Mouse (Mus musculus): ENCODE measurements around the gene Esx1. TPM values are rescaled to one million over a fixed set of nuclear protein-coding genes. Genes with fewer than 3 reads are reported as not detected.

Gene Esx1
- not detected in 2 replicates for polyA plus RNA-seq (2014; fragmentation: Nextera tagmentation; extraction: Ambion mirVana)

GRCm38 (mm10) chrX:137121718-137122117 lies at the start of gene Esx1:
TSS of gene Esx1 (minus strand) at chrX:137122083.
- H3K4me3 ChIP-seq (ENCODE audit: low read length): peak within 1 kb of the TSS; percentile 12; the same call in 1 of the 2 replicates
- H3K36me3 ChIP-seq (ENCODE audit: control insufficient read depth, insufficient read depth, low read length): no peaks in the 10 kb centered on the region
- no peak within 1 kb of the TSS for H3K27ac ChIP-seq (ENCODE audit: low read depth, low read length)
- peaks cover 72% of the 10 kb centered on the region for H3K27me3 ChIP-seq (ENCODE audit: control insufficient read depth, insufficient read depth, low read length)
- no peaks in the 10 kb centered on the region for H3K4me1 ChIP-seq (ENCODE audit: control insufficient read depth, insufficient read depth, low read length)
- WGBS: 28% methylated on average over 21 of the region's 21 CpGs
- no peaks in the 10 kb centered on the region for H3K9me3 ChIP-seq (ENCODE audit: control insufficient read depth, low read length)
- H3K9ac ChIP-seq (ENCODE audit: low read depth, low read length): no peak within 1 kb of the TSS
- no peak for ATAC-seq (ENCODE audit: low FRiP score, low TSS enrichment)
- no peak within 1 kb of the TSS for H3K4me2 ChIP-seq (replicated peaks; ENCODE audit: low read depth, low read length)

DNA sequence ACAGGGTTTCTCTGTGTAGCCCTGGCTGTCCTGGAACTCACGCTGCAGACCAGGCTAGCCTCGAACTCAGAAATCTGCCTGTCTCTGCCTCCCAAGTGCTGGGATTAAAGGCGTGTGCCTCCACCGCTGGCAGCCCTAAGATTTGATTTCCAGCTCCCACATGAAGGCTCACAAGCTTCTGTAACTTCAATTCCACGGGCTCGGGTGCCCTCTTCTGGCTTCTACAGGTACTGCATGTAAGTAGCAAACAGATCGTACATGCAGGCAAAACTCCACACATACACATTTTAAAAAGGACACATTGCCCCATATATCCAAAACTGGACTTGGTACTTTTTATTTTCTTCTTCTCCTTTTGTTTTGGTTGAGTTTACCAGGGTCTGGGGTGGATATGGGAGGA lies 48.1 kb upstream of the Esx1 start:
- H3K4me3 ChIP-seq (ENCODE audit: low read length): no peak overlapping the region
- no peak overlapping the region for H3K4me2 ChIP-seq (replicated peaks; ENCODE audit: low read depth, low read length)
- H3K9ac ChIP-seq (ENCODE audit: low read depth, low read length): no peak overlapping the region
- no peak for ATAC-seq (ENCODE audit: low FRiP score, low TSS enrichment)
- 53% methylated on average over 7 of the region's 7 CpGs for WGBS
- no peaks in the 10 kb centered on the region for H3K4me1 ChIP-seq (ENCODE audit: control insufficient read depth, insufficient read depth, low read length)
- H3K9me3 ChIP-seq (ENCODE audit: control insufficient read depth, low read length): no peaks in the 10 kb centered on the region
- H3K27me3 ChIP-seq (ENCODE audit: control insufficient read depth, insufficient read depth, low read length): no peaks in the 10 kb centered on the region
- H3K36me3 ChIP-seq (ENCODE audit: control insufficient read depth, insufficient read depth, low read length): no peaks in the 10 kb centered on the region
- H3K27ac ChIP-seq (ENCODE audit: low read depth, low read length): no peak overlapping the region

GRCm38 (mm10) chrX:137167658-137168057 lies 45.8 kb upstream of the Esx1 start:
- Histone ChIP-seq H3K36me3 (ENCODE audit: control insufficient read depth, insufficient read depth, low read length) (no peaks in the 10 kb centered on the region), H3K9me3 (ENCODE audit: control insufficient read depth, low read length) (no peaks in the 10 kb centered on the region), H3K4me3 (ENCODE audit: low read length) (no peak overlapping the region), H3K27me3 (ENCODE audit: control insufficient read depth, insufficient read depth, low read length) (no peaks in the 10 kb centered on the region; the same call in 1 of the 2 replicates), H3K4me1 (ENCODE audit: control insufficient read depth, insufficient read depth, low read length) (no peaks in the 10 kb centered on the region), H3K9ac (ENCODE audit: low read depth, low read length) (no peak overlapping the region), H3K4me2 (replicated peaks; ENCODE audit: low read depth, low read length) (no peak overlapping the region), H3K27ac (ENCODE audit: low read depth, low read length) (no peak overlapping the region)
- 79% methylated on average over 7 of the region's 7 CpGs for WGBS
- no peak for ATAC-seq (ENCODE audit: low FRiP score, low TSS enrichment)

GRCm38 (mm10) chrX:137165621-137166020 lies 43.7 kb upstream of the Esx1 start:
- WGBS: 89% methylated on average over 3 of the region's 3 CpGs
- no peak overlapping the region for H3K4me3 ChIP-seq (ENCODE audit: low read length)
- no peak for ATAC-seq (ENCODE audit: low FRiP score, low TSS enrichment)
- no peaks in the 10 kb centered on the region for H3K36me3 ChIP-seq (ENCODE audit: control insufficient read depth, insufficient read depth, low read length)
- no peaks in the 10 kb centered on the region for H3K4me1 ChIP-seq (ENCODE audit: control insufficient read depth, insufficient read depth, low read length)
- H3K27me3 ChIP-seq (ENCODE audit: control insufficient read depth, insufficient read depth, low read length): no peaks in the 10 kb centered on the region; the same call in 1 of the 2 replicates
- no peak overlapping the region for H3K9ac ChIP-seq (ENCODE audit: low read depth, low read length)
- no peak overlapping the region for H3K27ac ChIP-seq (ENCODE audit: low read depth, low read length)
- no peak overlapping the region for H3K4me2 ChIP-seq (replicated peaks; ENCODE audit: low read depth, low read length)
- no peaks in the 10 kb centered on the region for H3K9me3 ChIP-seq (ENCODE audit: control insufficient read depth, low read length)

DNA sequence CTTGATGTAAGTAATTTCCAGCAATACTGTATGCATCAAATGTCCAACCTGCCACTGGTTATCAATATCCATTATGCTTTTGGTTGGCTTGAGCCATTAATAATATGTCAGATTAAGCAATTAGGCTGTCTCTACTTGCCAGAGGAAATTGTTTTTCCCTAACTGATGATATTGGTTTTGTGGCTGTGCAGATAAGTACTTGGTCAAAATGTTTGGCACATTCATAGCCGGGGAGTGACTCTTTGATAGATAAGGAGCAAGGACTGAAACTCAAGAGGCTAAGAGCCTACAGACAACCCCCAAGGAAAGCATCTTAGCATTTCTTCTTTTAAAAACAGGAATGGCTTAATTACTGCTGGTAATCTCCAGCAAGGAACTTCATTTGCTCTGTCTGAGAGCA lies 40.8 kb upstream of the Esx1 start:
- Histone ChIP-seq H3K27ac (ENCODE audit: low read depth, low read length) (no peak overlapping the region), H3K27me3 (ENCODE audit: control insufficient read depth, insufficient read depth, low read length) (no peaks in the 10 kb centered on the region; the same call in 1 of the 2 replicates), H3K9me3 (ENCODE audit: control insufficient read depth, low read length) (no peaks in the 10 kb centered on the region), H3K9ac (ENCODE audit: low read depth, low read length) (no peak overlapping the region), H3K36me3 (ENCODE audit: control insufficient read depth, insufficient read depth, low read length) (no peaks in the 10 kb centered on the region), H3K4me3 (ENCODE audit: low read length) (no peak overlapping the region), H3K4me1 (ENCODE audit: control insufficient read depth, insufficient read depth, low read length) (no peaks in the 10 kb centered on the region), H3K4me2 (replicated peaks; ENCODE audit: low read depth, low read length) (no peak overlapping the region)
- ATAC-seq (ENCODE audit: low FRiP score, low TSS enrichment): no peak
- WGBS: 71% methylated on average over 1 of the region's 1 CpGs

DNA sequence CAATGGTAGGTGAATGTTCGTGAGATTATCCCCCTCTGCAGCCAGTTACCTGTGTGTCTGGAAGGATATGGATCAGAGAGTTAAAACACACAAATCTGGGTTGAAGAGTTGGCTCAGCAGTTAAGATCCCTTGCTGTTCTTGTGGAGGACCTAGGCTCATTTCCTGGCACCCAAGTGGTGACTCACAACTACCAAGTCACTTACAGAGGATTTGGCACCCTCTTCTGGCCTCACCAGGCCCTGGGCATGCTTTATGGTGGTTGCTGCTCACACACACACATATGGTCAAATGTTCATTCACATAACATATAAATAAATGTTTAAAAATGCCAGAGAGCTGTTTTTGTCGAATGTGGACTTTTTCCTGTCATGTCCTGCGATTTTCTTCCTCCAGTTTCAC lies 39.1 kb upstream of the Esx1 start:
- no peak overlapping the region for H3K27ac ChIP-seq (ENCODE audit: low read depth, low read length)
- no peaks in the 10 kb centered on the region; the same call in 1 of the 2 replicates for H3K27me3 ChIP-seq (ENCODE audit: control insufficient read depth, insufficient read depth, low read length)
- no peak overlapping the region for H3K4me3 ChIP-seq (ENCODE audit: low read length)
- no peak overlapping the region for H3K4me2 ChIP-seq (replicated peaks; ENCODE audit: low read depth, low read length)
- no peaks in the 10 kb centered on the region for H3K36me3 ChIP-seq (ENCODE audit: control insufficient read depth, insufficient read depth, low read length)
- H3K9ac ChIP-seq (ENCODE audit: low read depth, low read length): no peak overlapping the region
- no peaks in the 10 kb centered on the region for H3K9me3 ChIP-seq (ENCODE audit: control insufficient read depth, low read length)
- H3K4me1 ChIP-seq (ENCODE audit: control insufficient read depth, insufficient read depth, low read length): no peaks in the 10 kb centered on the region
- WGBS: 61% methylated on average over 3 of the region's 3 CpGs
- no peak for ATAC-seq (ENCODE audit: low FRiP score, low TSS enrichment)

DNA sequence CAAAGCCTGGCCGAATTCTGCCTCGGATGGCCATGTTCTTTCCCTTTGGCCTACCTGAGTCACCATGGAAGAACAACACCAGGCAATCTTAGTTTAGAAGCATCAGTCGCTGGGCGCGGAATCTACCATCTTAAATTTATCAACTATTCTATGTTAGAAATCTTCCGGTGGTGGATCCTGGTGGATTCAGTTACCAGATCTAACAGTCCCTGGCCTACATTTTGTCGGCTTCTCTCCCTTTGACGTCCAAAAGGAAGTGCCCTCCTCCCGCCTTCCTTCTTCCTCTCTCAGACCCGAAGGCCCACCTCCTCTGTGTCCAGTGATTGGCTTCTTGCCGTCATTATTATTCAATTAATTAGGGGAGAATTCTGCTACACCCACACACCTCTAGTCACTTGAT lies 27.2 kb upstream of the Esx1 start:
- Histone ChIP-seq H3K27ac (ENCODE audit: low read depth, low read length) (no peak overlapping the region), H3K9ac (ENCODE audit: low read depth, low read length) (no peak overlapping the region), H3K4me1 (ENCODE audit: control insufficient read depth, insufficient read depth, low read length) (no peaks in the 10 kb centered on the region), H3K9me3 (ENCODE audit: control insufficient read depth, low read length) (no peaks in the 10 kb centered on the region), H3K4me2 (replicated peaks; ENCODE audit: low read depth, low read length) (no peak overlapping the region), H3K27me3 (ENCODE audit: control insufficient read depth, insufficient read depth, low read length) (no peaks in the 10 kb centered on the region), H3K36me3 (ENCODE audit: control insufficient read depth, insufficient read depth, low read length) (no peaks in the 10 kb centered on the region), H3K4me3 (ENCODE audit: low read length) (no peak overlapping the region)
- WGBS: 90% methylated on average over 11 of the region's 11 CpGs
- ATAC-seq (ENCODE audit: low FRiP score, low TSS enrichment): no peak

GRCm38 (mm10) chrX:137144674-137145073 lies 22.8 kb upstream of the Esx1 start:
- ATAC-seq (ENCODE audit: low FRiP score, low TSS enrichment): no peak
- no peak overlapping the region for H3K9ac ChIP-seq (ENCODE audit: low read depth, low read length)
- no peak overlapping the region for H3K4me3 ChIP-seq (ENCODE audit: low read length)
- no peaks in the 10 kb centered on the region for H3K9me3 ChIP-seq (ENCODE audit: control insufficient read depth, low read length)
- no peaks in the 10 kb centered on the region for H3K4me1 ChIP-seq (ENCODE audit: control insufficient read depth, insufficient read depth, low read length)
- no peaks in the 10 kb centered on the region for H3K27me3 ChIP-seq (ENCODE audit: control insufficient read depth, insufficient read depth, low read length)
- WGBS: 37% methylated on average over 4 of the region's 4 CpGs
- H3K27ac ChIP-seq (ENCODE audit: low read depth, low read length): no peak overlapping the region
- no peaks in the 10 kb centered on the region for H3K36me3 ChIP-seq (ENCODE audit: control insufficient read depth, insufficient read depth, low read length)
- no peak overlapping the region for H3K4me2 ChIP-seq (replicated peaks; ENCODE audit: low read depth, low read length)

GRCm38 (mm10) chrX:137143726-137144125 lies 21.8 kb upstream of the Esx1 start:
- H3K4me2 ChIP-seq (replicated peaks; ENCODE audit: low read depth, low read length): no peak overlapping the region
- no peak overlapping the region for H3K4me3 ChIP-seq (ENCODE audit: low read length)
- no peaks in the 10 kb centered on the region for H3K27me3 ChIP-seq (ENCODE audit: control insufficient read depth, insufficient read depth, low read length)
- H3K4me1 ChIP-seq (ENCODE audit: control insufficient read depth, insufficient read depth, low read length): no peaks in the 10 kb centered on the region
- H3K9me3 ChIP-seq (ENCODE audit: control insufficient read depth, low read length): no peaks in the 10 kb centered on the region
- ATAC-seq (ENCODE audit: low FRiP score, low TSS enrichment): no peak
- 85% methylated on average over 4 of the region's 4 CpGs for WGBS
- no peaks in the 10 kb centered on the region for H3K36me3 ChIP-seq (ENCODE audit: control insufficient read depth, insufficient read depth, low read length)
- H3K27ac ChIP-seq (ENCODE audit: low read depth, low read length): no peak overlapping the region
- H3K9ac ChIP-seq (ENCODE audit: low read depth, low read length): no peak overlapping the region

Data from kidney, embryonic 14.5 days (tissue).